Mouse (Mus musculus) CD8-positive naive resting alpha-beta T cell, adult 2 months (primary cell): ENCODE measurements around the gene BC028528.
"Not testable (repeated sequence)": the region's sequence is repeated elsewhere in the genome, so short reads cannot be mapped to it uniquely, and the experiment has no call there.

Experiments used
- DNase-seq, 2 experiments: peaks; one replicate each; pipeline ENCODE4 v3.0.0; 2022; ENCODE audit warnings: low read depth in 2 of 2, low spot score in 2 of 2

BC028528 gene

DNA sequence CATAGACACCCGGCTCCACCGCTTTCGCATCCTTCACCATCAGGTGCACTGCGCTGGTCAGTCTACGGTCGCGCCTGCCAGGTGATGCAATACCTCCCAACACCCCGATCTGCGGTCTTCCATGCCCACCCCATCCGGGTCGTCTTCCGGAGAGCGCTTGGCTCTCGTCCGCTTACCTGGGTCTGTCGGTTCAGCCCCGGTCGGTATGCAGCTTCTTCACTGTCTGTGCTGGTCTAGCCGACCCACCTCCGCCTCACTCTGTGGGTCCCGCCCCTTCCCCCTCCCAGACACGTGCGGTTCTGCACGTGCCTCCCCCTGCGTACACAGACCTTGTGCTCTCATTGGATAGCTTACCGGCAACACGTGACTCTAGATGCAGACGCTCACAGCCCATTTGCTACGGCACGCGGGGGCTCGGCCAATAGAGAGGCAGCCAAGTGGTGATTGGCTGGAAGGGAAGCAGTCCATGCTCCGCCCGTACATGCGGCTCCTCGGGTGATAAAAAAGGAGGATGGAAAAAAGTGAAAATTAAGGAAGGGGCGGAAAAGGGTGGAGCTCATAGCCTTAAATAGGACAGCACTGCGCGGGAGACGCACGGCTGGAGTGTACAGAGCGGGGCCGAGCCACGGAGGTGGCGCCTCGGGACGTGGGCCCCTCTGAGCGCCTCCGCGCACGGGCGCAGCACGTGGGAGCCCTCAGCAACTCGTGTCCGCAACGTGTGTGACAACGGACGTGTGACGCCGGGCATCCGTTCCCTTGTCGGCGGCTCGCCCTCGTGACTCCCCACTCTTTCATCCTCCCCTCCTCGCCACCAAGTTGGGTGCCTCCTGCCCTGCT is 9.6 kb downstream of the BC028528 start, which contains the start of gene Ciart:
Gene Ciart (minus strand): TSS at position 273 of the 837 bp plus-strand sequence.
- DNase-seq = peak; percentile 83

DNA sequence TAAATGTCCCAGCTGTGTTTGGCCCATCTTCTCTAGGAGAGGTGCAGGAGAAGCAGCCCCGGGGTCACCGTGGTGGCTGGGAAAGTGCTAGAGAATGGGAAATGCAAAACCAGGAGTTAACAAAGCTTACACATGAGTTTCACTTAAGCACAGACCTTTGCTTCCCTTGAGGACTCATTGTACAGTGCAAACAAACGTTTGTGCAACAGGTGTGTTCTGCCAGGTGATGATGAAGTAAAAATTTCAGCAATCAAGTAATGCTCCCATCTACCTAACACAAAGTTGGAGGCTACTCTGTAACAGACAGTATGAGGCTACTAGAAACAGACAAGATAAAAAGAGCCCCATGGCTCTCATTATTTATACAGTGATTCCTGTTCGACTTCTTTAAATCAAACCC is 12.7 kb downstream of the BC028528 start:
- DNase-seq = no peak

GRCm38 (mm10) chr3:95872048-95872447 is 19.8 kb downstream of the BC028528 start:
- no peak for DNase-seq

DNA sequence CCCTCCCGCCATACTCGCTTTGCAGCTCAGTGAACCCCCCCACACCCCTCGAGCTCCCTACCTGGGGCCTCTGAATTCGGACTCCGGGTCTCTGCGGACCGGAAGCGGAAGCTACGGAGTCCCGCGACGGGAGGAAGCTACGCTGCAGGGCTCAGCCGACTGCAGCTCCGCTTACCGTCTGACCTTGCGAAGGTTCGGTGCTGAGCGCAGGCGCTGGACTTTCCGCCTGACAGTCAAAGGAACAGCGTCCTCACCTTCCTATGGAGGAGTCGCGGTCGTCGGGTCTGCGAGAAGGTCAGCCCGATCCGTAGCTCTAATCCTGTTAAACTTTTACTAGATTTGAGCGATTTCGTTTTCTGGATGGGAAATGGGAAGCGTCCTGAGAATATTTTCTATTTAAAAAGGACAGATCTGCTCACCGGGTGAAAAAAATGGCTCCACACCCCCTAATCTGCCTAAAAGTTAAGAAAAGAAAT is 20.4 kb downstream of the BC028528 start, which contains the start of gene Mrps21:
Gene Mrps21 (minus strand): TSS at position 128 of the 476 bp plus-strand sequence.
- DNase-seq = peak; percentile 66 to 67

- DNase-seq = no peak
Observed at GRCm38 (mm10) chr3:95870976-95871375, 20.8 kb downstream of the BC028528 start.

DNA sequence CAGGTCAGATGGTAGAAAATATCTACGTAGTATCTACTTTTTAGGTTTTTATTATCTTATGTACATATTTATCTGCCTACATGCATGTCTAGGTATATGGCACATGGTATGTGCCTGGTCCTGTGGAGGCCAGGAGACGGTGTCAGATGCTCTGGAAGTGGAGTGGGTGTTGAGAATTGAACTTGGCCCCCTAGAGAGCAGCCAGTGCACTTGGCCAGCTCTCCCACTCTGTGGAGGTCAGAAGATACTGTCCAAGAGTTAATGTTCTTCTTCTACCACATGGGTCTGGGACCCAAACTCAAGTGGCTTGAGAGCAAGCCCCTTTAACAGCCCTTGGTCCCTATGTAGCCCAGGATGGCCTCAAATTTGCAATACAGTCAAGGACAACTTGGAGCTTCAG is 24.4 kb downstream of the BC028528 start:
- no peak for DNase-seq

DNA sequence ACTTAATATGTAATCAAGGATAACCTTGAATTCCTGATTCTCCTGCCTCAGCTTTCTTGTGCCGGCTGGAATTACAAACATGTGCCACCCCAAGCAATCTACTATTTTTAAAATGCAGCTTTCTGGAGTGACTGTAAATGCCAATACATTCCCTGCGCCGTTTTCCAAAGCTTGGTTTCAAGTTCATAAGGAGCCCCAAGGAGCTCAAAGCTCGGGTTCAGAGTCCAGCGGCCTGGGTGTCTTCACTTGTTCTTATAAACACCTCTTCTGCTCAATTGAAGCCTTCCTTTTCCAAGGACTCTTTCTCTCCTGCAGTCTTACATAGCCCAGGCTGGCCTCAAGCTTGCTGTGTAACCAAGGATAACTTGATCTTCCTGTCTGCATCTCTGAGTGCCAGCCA is 25.7 kb downstream of the BC028528 start:
- DNase-seq = no peak

- DNase-seq = no peak
Observed at GRCm38 (mm10) chr3:95865571-95865970, 26.2 kb downstream of the BC028528 start.

GRCm38 (mm10) chr3:95865050-95865449 is 26.8 kb downstream of the BC028528 start:
- no peak for DNase-seq

DNA sequence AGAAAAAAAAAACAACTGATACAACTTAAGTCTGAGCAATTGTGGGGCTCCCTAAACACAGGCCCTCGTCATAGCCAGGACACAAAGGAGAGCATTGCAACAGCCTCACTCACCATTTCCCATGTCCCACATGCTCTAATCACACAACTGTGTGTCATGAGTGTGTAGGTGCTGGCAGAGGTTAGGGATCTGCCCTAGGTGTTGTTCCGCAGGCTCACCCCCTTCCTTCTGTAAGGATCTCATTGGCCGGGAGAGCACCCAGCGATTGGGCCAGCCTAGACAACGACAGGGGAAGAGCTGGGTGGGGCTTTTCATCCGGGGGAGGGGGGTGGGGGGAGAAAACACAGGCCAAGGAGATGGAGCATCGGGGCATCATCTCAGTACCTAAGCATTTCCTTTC is 28.2 kb downstream of the BC028528 start:
- DNase-seq = no peak

DNA sequence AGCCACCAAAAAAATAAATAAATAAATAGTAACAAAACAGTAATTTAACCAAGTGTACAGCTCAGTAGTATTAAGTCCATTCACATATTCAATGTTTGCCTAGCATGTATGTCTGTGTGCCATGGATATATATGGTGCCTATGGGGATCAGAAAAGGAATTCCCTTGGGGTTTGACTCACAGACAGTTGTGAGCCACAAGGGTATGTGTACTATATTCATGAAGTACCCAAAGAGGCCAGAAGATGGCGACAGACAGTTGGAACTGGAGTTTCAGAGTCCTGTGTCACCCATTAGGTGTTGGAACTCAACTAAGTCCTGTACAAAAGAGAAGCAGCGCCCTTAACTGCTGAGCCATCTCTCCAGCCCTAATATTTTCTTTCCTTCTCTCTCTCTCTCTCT is 30.0 kb downstream of the BC028528 start:
- DNase-seq = peak; percentile 78 to 85

DNA sequence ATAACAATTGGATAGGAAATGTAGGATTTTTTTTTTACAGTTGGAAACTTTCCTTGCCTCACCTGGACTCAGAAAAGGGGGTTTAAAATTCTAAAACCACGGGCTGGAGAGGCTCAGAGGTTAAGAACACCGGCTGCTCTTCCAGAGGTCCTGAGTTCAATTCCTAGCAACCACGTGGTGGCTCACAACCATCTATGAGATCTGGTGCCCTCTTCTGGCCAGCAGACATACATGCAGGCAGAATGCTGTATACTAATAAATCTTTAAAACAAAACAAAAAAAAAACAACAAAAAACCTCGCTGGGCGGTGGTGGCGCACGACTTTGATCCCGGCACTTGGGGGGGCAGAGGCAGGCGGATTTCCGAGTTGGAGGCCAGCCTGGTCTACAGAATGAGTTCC is 30.6 kb downstream of the BC028528 start:
- DNase-seq = peak in 1 of 2 experiments; percentile 26

DNA sequence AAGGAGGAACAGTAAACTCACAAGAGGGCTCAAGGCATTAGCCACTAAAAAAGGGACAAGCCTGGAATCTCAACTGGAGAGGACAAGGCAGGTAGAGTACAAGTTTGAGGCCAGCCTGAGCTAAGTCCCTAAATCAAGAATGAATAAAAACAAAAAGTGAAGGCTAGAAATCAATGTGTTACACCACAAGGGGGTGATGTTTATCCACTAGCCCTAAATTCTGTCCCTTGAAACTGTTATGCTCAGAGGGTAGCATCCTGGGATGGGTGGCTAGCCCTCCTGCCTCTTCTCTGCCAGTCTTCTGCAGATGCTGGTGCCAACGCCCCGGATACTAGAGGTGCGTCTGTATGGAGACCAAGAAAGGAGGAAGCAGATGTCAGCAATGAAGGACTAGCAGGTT is 31.5 kb downstream of the BC028528 start:
- DNase-seq = no peak

- not testable (repeated sequence) for DNase-seq
Observed at GRCm38 (mm10) chr3:95858278-95858677, 33.5 kb downstream of the BC028528 start.

DNA sequence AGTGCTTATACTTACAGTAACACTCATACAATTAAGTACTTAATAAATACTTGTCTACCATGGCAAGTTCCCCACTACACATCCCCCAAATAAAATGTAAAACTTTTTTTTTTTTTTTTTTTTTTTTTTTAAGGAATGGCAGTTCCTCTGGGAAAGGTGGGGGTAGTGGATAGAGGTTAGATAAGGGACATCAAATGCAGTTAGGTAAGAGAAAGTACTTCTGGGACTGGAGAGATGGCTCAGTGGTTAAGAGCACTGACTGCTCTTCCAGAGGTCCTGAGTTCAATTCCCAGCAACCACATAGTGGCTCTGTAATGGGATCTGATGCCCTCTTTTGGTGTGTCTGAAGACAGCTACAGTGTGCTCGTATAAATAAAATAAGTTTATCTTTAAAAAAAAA is 34.8 kb downstream of the BC028528 start:
- DNase-seq = not testable (repeated sequence)

GRCm38 (mm10) chr3:95856115-95856514 is 35.7 kb downstream of the BC028528 start:
- DNase-seq = peak in 1 of 2 experiments; percentile 2

GRCm38 (mm10) chr3:95855502-95856089 is 36.2 kb downstream of the BC028528 start, which contains the start of gene Prpf3:
Prpf3 (minus strand) TSS chr3:95855885.
- peak; percentile 89 to 92 for DNase-seq

- DNase-seq = no peak
Observed at GRCm38 (mm10) chr3:95851317-95851716, 40.5 kb downstream of the BC028528 start.

GRCm38 (mm10) chr3:95850611-95851010 is 41.2 kb downstream of the BC028528 start:
- no peak for DNase-seq

GRCm38 (mm10) chr3:95842503-95843214 is 49.1 kb downstream of the BC028528 start:
- DNase-seq = no peak

DNA sequence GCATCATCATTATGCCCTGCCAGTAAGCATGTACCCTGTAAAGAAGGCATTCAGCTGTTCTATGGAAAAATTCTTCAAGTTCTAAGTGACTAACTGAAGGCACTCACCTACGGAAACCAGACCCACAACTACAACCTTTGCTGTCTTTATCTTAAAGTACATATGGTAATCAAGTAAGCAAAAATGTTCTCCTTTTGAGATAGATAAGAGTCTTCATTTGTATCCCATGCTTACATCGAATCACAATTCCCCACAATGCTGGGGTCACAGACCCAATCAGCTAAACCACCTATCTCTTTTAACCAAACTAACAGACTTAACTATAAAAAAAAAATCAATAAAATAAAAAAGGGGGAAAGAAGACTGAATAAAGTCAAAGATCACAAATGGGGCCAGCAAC is 52.6 kb downstream of the BC028528 start:
- no peak for DNase-seq
